Mouse (Mus musculus) neutrophil, adult 5-6 weeks (primary cell): ENCODE results near the gene Fpr2. TPM values are rescaled to one million over a fixed set of nuclear protein-coding genes. Genes with fewer than 3 reads are reported as not detected.
A peak's percentile ranks its signal among the peaks of the same experiment; 100 is the strongest.
"Not testable (repeated sequence)": the region's sequence is repeated elsewhere in the genome, so short reads cannot be mapped to it uniquely, and the experiment has no call there.

Experiments
- ATAC-seq: fragments of 151-379, 151-347 bp; 2 replicates; pipeline ENCODE4 v1.8.0; 2017; ENCODE audit warnings: mild to moderate bottlenecking, moderate TSS enrichment; ENCODE audit not compliant: insufficient number of reproducible peaks, poor library complexity, low FRiP score, severe bottlenecking; ENCODE audit errors: extremely low read depth
- total RNA-seq: library from RNA; stranded (forward); fragments of 200-1000 nt; gene quantifications from 2 replicates; pipeline ENCODE4 v1.2.3, GENCODE M21; 2017

The Fpr2 gene
- 93.9 and 95.4 TPM in 2 replicates for total RNA-seq

GRCm38 (mm10) chr17:17887774-17888248 is at the start of gene Fpr2, which contains the start of gene Fpr3:
Gene Fpr2, plus strand, starts transcription at chr17:17887824.
Gene Fpr3, plus strand, starts transcription at chr17:17887852.
- ATAC-seq: no peak

GRCm38 (mm10) chr17:17837919-17838701 is 49.5 kb upstream of the Fpr2 start:
- ATAC-seq: peak; percentile 96

GRCm38 (mm10) chr17:17839276-17839675 is 48.3 kb upstream of the Fpr2 start:
- no peak for ATAC-seq

GRCm38 (mm10) chr17:17840796-17841195 is 46.8 kb upstream of the Fpr2 start:
- ATAC-seq: no peak

GRCm38 (mm10) chr17:17843534-17844261 is 43.9 kb upstream of the Fpr2 start:
- no peak for ATAC-seq

- not testable (repeated sequence) for ATAC-seq
Measured at GRCm38 (mm10) chr17:17844606-17845005, 43.0 kb upstream of the Fpr2 start.

GRCm38 (mm10) chr17:17845187-17846027 is 42.2 kb upstream of the Fpr2 start:
- ATAC-seq: no peak

GRCm38 (mm10) chr17:17848988-17849387 is 38.6 kb upstream of the Fpr2 start:
- ATAC-seq: no peak

GRCm38 (mm10) chr17:17849906-17850712 is 37.5 kb upstream of the Fpr2 start:
- no peak for ATAC-seq

- ATAC-seq: no peak
Measured at GRCm38 (mm10) chr17:17855064-17855838, 32.4 kb upstream of the Fpr2 start, which contains the start of gene Has1. Gene Has1, minus strand, starts transcription at chr17:17855205.

- no peak for ATAC-seq
Measured at GRCm38 (mm10) chr17:17856612-17857011, 31.0 kb upstream of the Fpr2 start.

GRCm38 (mm10) chr17:17857446-17857845 is 30.2 kb upstream of the Fpr2 start:
- no peak for ATAC-seq

GRCm38 (mm10) chr17:17860110-17860509 is 27.5 kb upstream of the Fpr2 start:
- ATAC-seq: peak; percentile 88

GRCm38 (mm10) chr17:17862360-17862759 is 25.3 kb upstream of the Fpr2 start:
- no peak for ATAC-seq

- peak; percentile 85 for ATAC-seq
Measured at GRCm38 (mm10) chr17:17865168-17865567, 22.5 kb upstream of the Fpr2 start.

- 0 out of 2 replicates have a peak, but pooled peaks have one; percentile 36 for ATAC-seq
Measured at GRCm38 (mm10) chr17:17866801-17867469, 20.7 kb upstream of the Fpr2 start.
